Mouse (Mus musculus): ENCODE data around the gene Slc38a9. TPM values are rescaled to one million over a fixed set of nuclear protein-coding genes. Genes with fewer than 3 reads are reported as not detected.

Gene Slc38a9
- polyA plus RNA-seq, 1 experiment from 2014 or later, result 6.6 TPM

GRCm38 (mm10) chr13:112759777-112760537, 99.4 kb downstream of the Slc38a9 start:
- no peak overlapping the region for H3K27ac ChIP-seq (ENCODE audit: low read depth, low read length)
- no peaks in the 10 kb centered on the region for H3K36me3 ChIP-seq (ENCODE audit: control insufficient read depth, insufficient read depth)
- H3K4me3 ChIP-seq (ENCODE audit: low read depth, low read length), result no peak overlapping the region
- H3K27me3 ChIP-seq (replicated peaks; ENCODE audit: control insufficient read depth, insufficient read depth, low read length), result no peaks in the 10 kb centered on the region
- no peaks in the 10 kb centered on the region for H3K9me3 ChIP-seq (ENCODE audit: control insufficient read depth)
- TF ChIP-seq CTCF (IDR thresholded peaks at IDR 0.05; ENCODE audit: low read depth), result no peak
- no peak for ATAC-seq
- WGBS, result 60% methylated on average over 15 of the region's 15 CpGs
- H3K9ac ChIP-seq (ENCODE audit: low read depth, low read length), result no peak overlapping the region
- no peak overlapping the region for H3K4me2 ChIP-seq (replicated peaks; ENCODE audit: low read depth)
- 0 out of 2 replicates have a peak, but pooled peaks cover 7% of the 10 kb centered on the region for H3K4me1 ChIP-seq (replicated peaks; ENCODE audit: control insufficient read depth, insufficient read depth, low read length)

- TF ChIP-seq CTCF (IDR thresholded peaks at IDR 0.05; ENCODE audit: low read depth), result no peak
- Histone ChIP-seq H3K4me3 (ENCODE audit: low read depth, low read length) (no peak overlapping the region), H3K27ac (ENCODE audit: low read depth, low read length) (no peak overlapping the region; the same call in 1 of the 2 replicates), H3K36me3 (ENCODE audit: control insufficient read depth, insufficient read depth) (no peaks in the 10 kb centered on the region), H3K4me1 (replicated peaks; ENCODE audit: control insufficient read depth, insufficient read depth, low read length) (0 out of 2 replicates have a peak, but pooled peaks cover 7% of the 10 kb centered on the region), H3K4me2 (replicated peaks; ENCODE audit: low read depth) (no peak overlapping the region), H3K9ac (ENCODE audit: low read depth, low read length) (no peak overlapping the region), H3K27me3 (replicated peaks; ENCODE audit: control insufficient read depth, insufficient read depth, low read length) (no peaks in the 10 kb centered on the region), H3K9me3 (ENCODE audit: control insufficient read depth) (no peaks in the 10 kb centered on the region)
- WGBS, result 37% methylated on average over 1 of the region's 1 CpGs
- ATAC-seq, result no peak
These were observed 100.0 kb downstream of the Slc38a9 start for GRCm38 (mm10) chr13:112760538-112760881.

GRCm38 (mm10) chr13:112761787-112762186, 101.2 kb downstream of the Slc38a9 start:
- no peak overlapping the region for H3K4me3 ChIP-seq (ENCODE audit: low read depth, low read length)
- 0 out of 2 replicates have a peak, but pooled peaks cover 7% of the 10 kb centered on the region for H3K4me1 ChIP-seq (replicated peaks; ENCODE audit: control insufficient read depth, insufficient read depth, low read length)
- WGBS, result 40% methylated on average over 1 of the region's 1 CpGs
- no peak for TF ChIP-seq CTCF (IDR thresholded peaks at IDR 0.05; ENCODE audit: low read depth)
- H3K9me3 ChIP-seq (ENCODE audit: control insufficient read depth), result no peaks in the 10 kb centered on the region
- no peak overlapping the region; the same call in 1 of the 2 replicates for H3K27ac ChIP-seq (ENCODE audit: low read depth, low read length)
- H3K9ac ChIP-seq (ENCODE audit: low read depth, low read length), result no peak overlapping the region
- H3K27me3 ChIP-seq (replicated peaks; ENCODE audit: control insufficient read depth, insufficient read depth, low read length), result no peaks in the 10 kb centered on the region
- no peak overlapping the region for H3K4me2 ChIP-seq (replicated peaks; ENCODE audit: low read depth)
- ATAC-seq, result no peak
- no peaks in the 10 kb centered on the region for H3K36me3 ChIP-seq (ENCODE audit: control insufficient read depth, insufficient read depth)

GRCm38 (mm10) chr13:112762548-112762947, 102.0 kb downstream of the Slc38a9 start:
- H3K4me1 ChIP-seq (replicated peaks; ENCODE audit: control insufficient read depth, insufficient read depth, low read length), result 0 out of 2 replicates have a peak, but pooled peaks cover 7% of the 10 kb centered on the region
- H3K27me3 ChIP-seq (replicated peaks; ENCODE audit: control insufficient read depth, insufficient read depth, low read length), result no peaks in the 10 kb centered on the region
- TF ChIP-seq CTCF (IDR thresholded peaks at IDR 0.05; ENCODE audit: low read depth), result no peak
- H3K4me2 ChIP-seq (replicated peaks; ENCODE audit: low read depth), result no peak overlapping the region
- no peak for ATAC-seq
- H3K9ac ChIP-seq (ENCODE audit: low read depth, low read length), result no peak overlapping the region
- no peaks in the 10 kb centered on the region for H3K36me3 ChIP-seq (ENCODE audit: control insufficient read depth, insufficient read depth)
- 54% methylated on average over 4 of the region's 4 CpGs for WGBS
- no peak overlapping the region for H3K4me3 ChIP-seq (ENCODE audit: low read depth, low read length)
- no peak overlapping the region for H3K27ac ChIP-seq (ENCODE audit: low read depth, low read length)
- 0 out of 2 replicates have a peak, but pooled peaks cover 4% of the 10 kb centered on the region for H3K9me3 ChIP-seq (ENCODE audit: control insufficient read depth)

GRCm38 (mm10) chr13:112763531-112764091, 103.1 kb downstream of the Slc38a9 start:
- Histone ChIP-seq H3K9ac (ENCODE audit: low read depth, low read length) (no peak overlapping the region), H3K36me3 (ENCODE audit: control insufficient read depth, insufficient read depth) (no peaks in the 10 kb centered on the region), H3K4me1 (replicated peaks; ENCODE audit: control insufficient read depth, insufficient read depth, low read length) (0 out of 2 replicates have a peak, but pooled peaks cover 7% of the 10 kb centered on the region), H3K27ac (ENCODE audit: low read depth, low read length) (0 out of 2 replicates have a peak overlapping the region, but pooled peaks have one; percentile 50), H3K27me3 (replicated peaks; ENCODE audit: control insufficient read depth, insufficient read depth, low read length) (no peaks in the 10 kb centered on the region), H3K9me3 (ENCODE audit: control insufficient read depth) (0 out of 2 replicates have a peak, but pooled peaks cover 4% of the 10 kb centered on the region), H3K4me3 (ENCODE audit: low read depth, low read length) (no peak overlapping the region), H3K4me2 (replicated peaks; ENCODE audit: low read depth) (no peak overlapping the region)
- 48% methylated on average over 10 of the region's 10 CpGs for WGBS
- TF ChIP-seq CTCF (IDR thresholded peaks at IDR 0.05; ENCODE audit: low read depth), result no peak
- ATAC-seq, result no peak

- no peak for ATAC-seq
- no peak for TF ChIP-seq CTCF (IDR thresholded peaks at IDR 0.05; ENCODE audit: low read depth)
- H3K9me3 ChIP-seq (ENCODE audit: control insufficient read depth), result 0 out of 2 replicates have a peak, but pooled peaks cover 4% of the 10 kb centered on the region
- H3K9ac ChIP-seq (ENCODE audit: low read depth, low read length), result no peak overlapping the region
- peak overlapping the region; percentile 50; the same call in 1 of the 2 replicates for H3K27ac ChIP-seq (ENCODE audit: low read depth, low read length)
- 0 out of 2 replicates have a peak, but pooled peaks cover 7% of the 10 kb centered on the region for H3K4me1 ChIP-seq (replicated peaks; ENCODE audit: control insufficient read depth, insufficient read depth, low read length)
- no peak overlapping the region for H3K4me3 ChIP-seq (ENCODE audit: low read depth, low read length)
- H3K4me2 ChIP-seq (replicated peaks; ENCODE audit: low read depth), result no peak overlapping the region
- WGBS, result 69% methylated on average over 5 of the region's 5 CpGs
- H3K27me3 ChIP-seq (replicated peaks; ENCODE audit: control insufficient read depth, insufficient read depth, low read length), result no peaks in the 10 kb centered on the region
- no peaks in the 10 kb centered on the region for H3K36me3 ChIP-seq (ENCODE audit: control insufficient read depth, insufficient read depth)
These were observed 104.0 kb downstream of the Slc38a9 start for GRCm38 (mm10) chr13:112764556-112764955.

Data from intestine, postnatal 0 days (tissue).